In the genomic region with DNA sequence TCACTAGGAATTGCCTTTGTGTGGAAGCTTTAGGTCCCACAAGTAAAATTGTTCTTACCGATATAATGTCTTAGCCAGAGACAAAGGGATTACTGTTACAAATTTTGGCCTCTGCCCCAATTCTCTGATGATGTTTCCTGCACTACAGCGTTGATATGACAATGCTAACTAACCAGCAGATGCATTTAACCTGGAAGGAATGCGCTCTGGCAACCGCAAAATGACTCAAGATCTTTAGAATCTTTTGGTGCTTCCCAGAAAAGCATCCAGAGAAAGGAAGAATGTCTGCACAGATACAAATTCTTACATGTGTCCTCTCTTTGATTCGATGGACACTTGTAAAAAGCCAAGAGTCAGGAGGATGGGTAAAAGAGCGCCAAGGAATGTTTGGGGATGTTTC, we compare ENCODE assay signal across 21 mouse cellular contexts.
DNase-seq lines count a peak whose midpoint lies in the region; ATAC-seq and TF ChIP-seq lines count a peak whose summit lies in the region.
"Had no signal": no experiment of that assay in that cellular context is flagged by ENCODE, and none has a peak within 500 bp of the region (broad histone marks: within the 10 kb centered on the region; RNA-seq: fewer than 3 reads in every experiment).

No protein-coding gene starts in this region.

- no peak for TF ChIP-seq POLR2A in limb, embryonic 14.5 days (IDR thresholded peaks at IDR 0.05; ENCODE audit: borderline replicate concordance, extremely low read depth, insufficient read depth, insufficient read length)
- TF ChIP-seq POLR2A in myocyte (IDR thresholded peaks at IDR 0.05; ENCODE audit: insufficient read length, low read depth) = no peak

- 71% methylated on average over 6 of the region's 6 CpGs for WGBS in forebrain, postnatal 0 days
- 79% methylated on average over 6 of the region's 6 CpGs for WGBS in forebrain, embryonic 14.5 days
- 72% methylated on average over 6 of the region's 6 CpGs for WGBS in limb, embryonic 14.5 days
- 90% methylated on average over 6 of the region's 6 CpGs for WGBS in limb, embryonic 10.5 days

- no peak overlapping the region for H3K4me3 ChIP-seq in forebrain, postnatal 0 days (ENCODE audit: low read depth, low read length)
- no peak overlapping the region for H3K4me3 ChIP-seq in forebrain, embryonic 14.5 days (ENCODE audit: low read depth, low read length)
- no peak overlapping the region for H3K4me3 ChIP-seq in limb, embryonic 14.5 days (replicated peaks; ENCODE audit: low read length)
- H3K4me3 ChIP-seq in limb, embryonic 10.5 days = no peak overlapping the region
- H3K4me3 ChIP-seq in myocyte = no peak overlapping the region
- H3K4me3 ChIP-seq: embryonic facial prominence, embryonic 13.5 days; erythroblast, embryonic 14.5 days; forebrain, embryonic 10.5 days; forebrain, embryonic 15.5 days; hindbrain, embryonic 13.5 days; intestine, embryonic 15.5 days had no signal

- DNase-seq in forebrain, postnatal 0 days = peak; percentile 22
- no peak for DNase-seq in forebrain, embryonic 14.5 days (ENCODE audit: low spot score)
- DNase-seq in limb, embryonic 14.5 days (ENCODE audit: low spot score) = peak; percentile 38
- no peak for DNase-seq in limb, embryonic 10.5 days (ENCODE audit: low spot score)
- no peak for DNase-seq in thymus, postnatal 10 days (ENCODE audit: low spot score in 2 of 2)
- DNase-seq: adrenal gland, postnatal 14 days; cerebellum, adult 11-12 months; cerebellum, adult 9-10 months; cerebellum, postnatal 25 days; gastrocnemius, postnatal 14 days; heart, postnatal 10 days had no signal

- no peak overlapping the region for H3K27ac ChIP-seq in forebrain, postnatal 0 days (ENCODE audit: low read depth, low read length)
- H3K27ac ChIP-seq in forebrain, embryonic 14.5 days (ENCODE audit: low read depth, low read length) = no peak overlapping the region
- no peak overlapping the region for H3K27ac ChIP-seq in limb, embryonic 14.5 days (replicated peaks; ENCODE audit: low read depth, low read length)
- H3K27ac ChIP-seq in limb, embryonic 10.5 days = no peak overlapping the region
- H3K27ac ChIP-seq: embryonic facial prominence, embryonic 13.5 days; forebrain, embryonic 10.5 days; forebrain, embryonic 15.5 days; hindbrain, embryonic 13.5 days; hindbrain, postnatal 0 days; intestine, embryonic 15.5 days had no signal

- H3K79me2 ChIP-seq in myocyte (ENCODE audit: control insufficient read depth, insufficient read depth) = no peaks in the 10 kb centered on the region

- no peak for TF ChIP-seq CTCF in forebrain, postnatal 0 days (IDR thresholded peaks at IDR 0.05; ENCODE audit: low read depth)

- ATAC-seq in forebrain, postnatal 0 days = no peak
- ATAC-seq in forebrain, embryonic 14.5 days = no peak
- no peak for ATAC-seq in limb, embryonic 14.5 days (ENCODE audit: low FRiP score, low read depth)
- no peak for ATAC-seq in erythroblast, adult 5-6 weeks (replicated peaks; ENCODE audit: low FRiP score, poor library complexity, severe bottlenecking)
- ATAC-seq: activated CD4-positive, CD25-positive, alpha-beta regulatory T cell, adult 4 months; forebrain, embryonic 15.5 days; hindbrain, postnatal 0 days; intestine, embryonic 15.5 days had no signal

- H3K4me2 ChIP-seq in forebrain, postnatal 0 days (ENCODE audit: low read depth) = no peak overlapping the region
- H3K4me2 ChIP-seq in forebrain, embryonic 14.5 days (ENCODE audit: low read length) = no peak overlapping the region
- H3K4me2 ChIP-seq in limb, embryonic 14.5 days (replicated peaks; ENCODE audit: low read depth, low read length, severe bottlenecking) = no peak overlapping the region
- peak overlapping the region; percentile 12 for H3K4me2 ChIP-seq in myocyte (ENCODE audit: low read depth)
- H3K4me2 ChIP-seq: embryonic facial prominence, embryonic 13.5 days; forebrain, embryonic 15.5 days; hindbrain, embryonic 13.5 days; intestine, embryonic 15.5 days had no signal

- H3ac ChIP-seq in myocyte (ENCODE audit: control insufficient read depth, insufficient read length) = no peak overlapping the region

- H3K9ac ChIP-seq in forebrain, postnatal 0 days = no peak overlapping the region
- no peak overlapping the region for H3K9ac ChIP-seq in forebrain, embryonic 14.5 days (ENCODE audit: low read length)
- H3K9ac ChIP-seq in limb, embryonic 14.5 days (ENCODE audit: low read depth, low read length, severe bottlenecking) = no peak overlapping the region
- H3K9ac ChIP-seq: embryonic facial prominence, embryonic 13.5 days; forebrain, embryonic 15.5 days; hindbrain, embryonic 13.5 days; intestine, embryonic 15.5 days had no signal

- no peaks in the 10 kb centered on the region for H3K4me1 ChIP-seq in forebrain, postnatal 0 days (ENCODE audit: insufficient read depth)
- no peaks in the 10 kb centered on the region for H3K4me1 ChIP-seq in forebrain, embryonic 14.5 days (ENCODE audit: control insufficient read depth, insufficient read depth, low read length)
- H3K4me1 ChIP-seq in limb, embryonic 14.5 days (ENCODE audit: control insufficient read depth, insufficient read depth, low read length) = no peaks in the 10 kb centered on the region
- H3K4me1 ChIP-seq in limb, embryonic 10.5 days = peaks cover 7% of the 10 kb centered on the region; the same call in 1 of the 2 replicates
- H3K4me1 ChIP-seq: embryonic facial prominence, embryonic 13.5 days; forebrain, embryonic 15.5 days; intestine, embryonic 15.5 days had no signal

- H3K36me3 ChIP-seq in forebrain, postnatal 0 days (ENCODE audit: insufficient read depth) = no peaks in the 10 kb centered on the region
- no peaks in the 10 kb centered on the region for H3K36me3 ChIP-seq in forebrain, embryonic 14.5 days (ENCODE audit: control insufficient read depth, insufficient read depth, low read length)
- no peaks in the 10 kb centered on the region for H3K36me3 ChIP-seq in limb, embryonic 14.5 days (ENCODE audit: control insufficient read depth, insufficient read depth, low read length)
- no peaks in the 10 kb centered on the region for H3K36me3 ChIP-seq in limb, embryonic 10.5 days
- no peaks in the 10 kb centered on the region for H3K36me3 ChIP-seq in myocyte (ENCODE audit: control insufficient read depth, insufficient read depth)
- H3K36me3 ChIP-seq: embryonic facial prominence, embryonic 13.5 days; forebrain, embryonic 10.5 days; forebrain, embryonic 15.5 days; hindbrain, embryonic 13.5 days; intestine, embryonic 15.5 days had no signal

- H3K9me3 ChIP-seq in forebrain, postnatal 0 days (ENCODE audit: low read length) = no peaks in the 10 kb centered on the region
- no peaks in the 10 kb centered on the region for H3K9me3 ChIP-seq in forebrain, embryonic 14.5 days (replicated peaks; ENCODE audit: control insufficient read depth, low read length)
- H3K9me3 ChIP-seq in limb, embryonic 14.5 days (ENCODE audit: control insufficient read depth, low read length) = no peaks in the 10 kb centered on the region
- no peaks in the 10 kb centered on the region for H3K9me3 ChIP-seq in limb, embryonic 10.5 days (replicated peaks)
- H3K9me3 ChIP-seq: embryonic facial prominence, embryonic 13.5 days; forebrain, embryonic 10.5 days; forebrain, embryonic 15.5 days; hindbrain, embryonic 13.5 days; intestine, embryonic 15.5 days had no signal

- no peaks in the 10 kb centered on the region for H3K27me3 ChIP-seq in forebrain, postnatal 0 days (ENCODE audit: insufficient read depth, low read length)
- no peaks in the 10 kb centered on the region for H3K27me3 ChIP-seq in forebrain, embryonic 14.5 days (replicated peaks; ENCODE audit: control insufficient read depth, insufficient read depth, low read length)
- H3K27me3 ChIP-seq in limb, embryonic 14.5 days (ENCODE audit: control insufficient read depth, insufficient read depth, low read length) = no peaks in the 10 kb centered on the region
- H3K27me3 ChIP-seq in limb, embryonic 10.5 days (ENCODE audit: low read depth, poor library complexity, severe bottlenecking) = peaks cover 19% of the 10 kb centered on the region; the same call in 1 of the 2 replicates
- H3K27me3 ChIP-seq in myocyte (ENCODE audit: control insufficient read depth, insufficient read depth, insufficient read length) = no peaks in the 10 kb centered on the region
- H3K27me3 ChIP-seq: embryonic facial prominence, embryonic 13.5 days; forebrain, embryonic 15.5 days; hindbrain, embryonic 13.5 days; intestine, embryonic 15.5 days had no signal

TF ChIP-seq in myocyte, 11 proteins besides CTCF, POLR2A, EP300 and RAD21:
- TF ChIP-seq TCF3 (IDR thresholded peaks at IDR 0.05; ENCODE audit: insufficient read length, low read depth) (no peak), E2F4 (IDR thresholded peaks at IDR 0.05; ENCODE audit: insufficient read depth) (no peak), POLR2AphosphoS2 (IDR thresholded peaks at IDR 0.05; ENCODE audit: insufficient read length, low read depth) (no peak), MYOG (IDR thresholded peaks at IDR 0.05; ENCODE audit: control insufficient read depth in 1 of 3, insufficient read depth in 1 of 3, insufficient read length in 2 of 3, low read depth in 2 of 3) (no peak), USF1 (IDR thresholded peaks at IDR 0.05; ENCODE audit: low read depth) (no peak), MAX (IDR thresholded peaks at IDR 0.05; ENCODE audit: low read depth) (no peak), REST (IDR thresholded peaks at IDR 0.05; ENCODE audit: insufficient read depth, insufficient read length) (no peak), TCF12 (IDR thresholded peaks at IDR 0.05; ENCODE audit: insufficient read depth, poor library complexity, severe bottlenecking) (no peak), SRF (IDR thresholded peaks at IDR 0.05; ENCODE audit: control insufficient read depth, insufficient read length, low read depth) (no peak), CEBPB (IDR thresholded peaks at IDR 0.05; ENCODE audit: insufficient read depth, poor library complexity, severe bottlenecking) (no peak), MYOD1 (IDR thresholded peaks at IDR 0.05; ENCODE audit: control insufficient read depth in 1 of 3, insufficient read length in 2 of 3, low read depth in 2 of 3) (no peak)

Comparison
In these comparisons a context has a peak if more than half of its experiments do, and no peak if none do; other contexts are left out.
1. DNase-seq: peak in forebrain, postnatal 0 days (single experiment) and limb, embryonic 14.5 days (single experiment); none in forebrain, embryonic 14.5 days (single experiment), limb, embryonic 10.5 days (single experiment) and thymus, postnatal 10 days (0 of 2).